Mouse (Mus musculus) C2C12 (cell line): Measurements from ENCODE around the gene Tgif1.

Source experiments
- CEBPB ChIP-seq: IDR thresholded peaks from one replicate; pipeline ENCODE4 v1.6.1; 2011; ENCODE audit warnings: low read depth, mild to moderate bottlenecking, control low read depth, moderate library complexity
- CTCF ChIP-seq: IDR thresholded peaks from one replicate; pipeline ENCODE4 v1.5.1; 2011; ENCODE audit not compliant: control insufficient read depth, insufficient read depth, insufficient read length
- MAX ChIP-seq: IDR thresholded peaks from one replicate; pipeline ENCODE4 v1.6.1; 2011; ENCODE audit warnings: mild to moderate bottlenecking, control low read depth
- USF1 ChIP-seq: IDR thresholded peaks from one replicate; pipeline ENCODE4 v1.6.1; 2011; ENCODE audit warnings: low read depth, mild to moderate bottlenecking, control low read depth, moderate library complexity

GRCm38 (mm10) chr17:70847751-70848510, 5.4 kb downstream of the Tgif1 start:
- TF ChIP-seq CTCF (no peak), CEBPB (no peak), MAX (no peak), USF1 (no peak)
